Mouse (Mus musculus): ENCODE data around the gene Hamp.

Hamp gene

DNA sequence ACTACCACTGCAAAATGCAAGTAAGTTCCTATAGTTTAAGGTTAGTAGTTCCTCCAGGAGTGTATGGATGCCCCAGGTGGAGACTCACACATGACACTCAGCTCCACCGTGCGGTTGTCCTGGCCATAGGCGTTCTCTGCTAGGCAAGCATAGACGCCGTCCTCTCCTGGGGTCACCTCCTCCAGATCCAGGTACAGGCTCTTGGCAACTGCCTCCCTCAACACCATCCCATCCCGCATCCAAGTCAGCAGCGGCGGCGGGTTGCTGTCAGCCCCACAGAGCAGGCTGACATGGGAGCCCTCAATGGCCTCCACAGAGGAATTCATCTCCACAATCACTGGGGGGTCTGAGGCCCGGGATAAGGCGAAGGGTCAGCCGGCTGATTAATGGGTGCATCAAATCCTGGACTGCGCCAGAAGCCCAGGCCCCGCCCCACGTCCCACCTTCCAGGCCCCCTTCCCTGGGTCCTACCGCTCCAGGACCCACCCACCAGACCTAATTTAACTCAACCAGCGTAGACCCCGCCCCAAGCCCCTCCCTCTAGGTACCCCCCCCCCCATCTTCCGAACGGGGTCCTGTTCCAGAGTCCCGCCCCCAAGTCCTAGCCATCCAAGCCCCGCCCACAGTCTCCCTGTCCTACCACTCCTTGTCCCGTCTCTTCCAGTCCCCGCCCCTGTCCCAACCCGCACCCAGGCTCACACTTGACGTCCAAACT lies 35.4 kb downstream of the Hamp start:
- DNase-seq (ENCODE audit: low spot score in 2 of 2) = no peak

DNA sequence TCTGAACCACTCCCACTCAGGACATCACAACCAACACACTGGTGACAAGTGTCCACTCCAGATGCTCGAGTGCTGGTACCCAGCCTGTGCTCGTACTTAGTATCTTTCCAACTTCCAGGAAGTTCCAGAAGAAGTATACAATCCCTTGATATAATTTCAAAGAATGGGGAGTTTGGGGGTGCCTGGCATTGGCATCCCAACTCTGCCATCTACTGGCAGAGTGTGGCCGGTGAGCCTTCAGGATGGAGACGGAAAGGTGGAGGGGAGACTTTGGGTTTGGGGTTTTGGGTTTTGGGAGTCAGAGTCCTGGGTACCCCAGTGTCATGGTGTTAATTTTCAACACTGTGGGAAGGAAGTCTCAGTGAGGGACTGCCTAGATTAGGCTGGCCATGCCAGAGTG lies 39.8 kb downstream of the Hamp start:
- peak; percentile 33 to 46 for DNase-seq (ENCODE audit: low spot score in 2 of 2)

DNA sequence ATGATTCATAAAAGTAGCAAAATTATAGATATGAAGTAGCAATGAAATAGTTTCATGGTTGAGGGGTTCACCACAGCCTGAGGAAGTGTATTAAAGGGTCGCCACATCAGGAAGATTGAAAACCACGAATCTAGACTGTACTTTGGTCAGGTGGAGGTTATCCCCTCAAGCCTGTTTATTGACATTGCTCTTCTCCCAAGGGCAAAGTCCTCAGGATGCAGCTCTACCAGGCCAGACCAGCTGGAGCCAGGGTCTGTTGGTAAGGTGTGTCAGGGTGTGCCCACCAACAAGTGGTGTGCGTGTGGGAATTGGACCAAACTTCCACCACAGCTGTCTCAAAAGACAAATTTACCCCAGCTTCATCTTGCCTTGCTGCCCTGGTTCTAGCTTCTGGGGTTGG lies 48.6 kb downstream of the Hamp start:
- no peak for DNase-seq (ENCODE audit: low spot score in 2 of 2)

DNA sequence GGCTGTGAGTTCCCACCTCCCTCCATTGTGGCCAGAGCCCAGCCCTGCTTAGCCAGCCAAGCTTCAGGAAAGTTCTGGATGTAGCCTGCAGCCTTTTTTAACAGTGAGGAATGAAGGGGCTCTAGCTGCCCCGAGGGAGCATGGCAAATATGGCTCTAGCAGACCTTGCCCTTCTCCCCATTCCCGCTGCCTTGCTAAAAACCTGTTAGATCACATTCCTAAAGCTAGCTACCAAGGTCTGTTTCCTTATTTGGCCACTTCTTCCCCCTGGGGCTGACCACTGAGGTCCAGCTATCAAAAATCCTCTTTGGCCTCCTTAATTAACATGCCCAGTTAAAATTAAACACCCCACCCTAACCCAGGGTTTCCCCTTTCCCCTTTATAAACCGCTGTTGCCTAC lies 51.3 kb downstream of the Hamp start:
- no peak for DNase-seq (ENCODE audit: low spot score in 2 of 2)
